In the genomic region with DNA sequence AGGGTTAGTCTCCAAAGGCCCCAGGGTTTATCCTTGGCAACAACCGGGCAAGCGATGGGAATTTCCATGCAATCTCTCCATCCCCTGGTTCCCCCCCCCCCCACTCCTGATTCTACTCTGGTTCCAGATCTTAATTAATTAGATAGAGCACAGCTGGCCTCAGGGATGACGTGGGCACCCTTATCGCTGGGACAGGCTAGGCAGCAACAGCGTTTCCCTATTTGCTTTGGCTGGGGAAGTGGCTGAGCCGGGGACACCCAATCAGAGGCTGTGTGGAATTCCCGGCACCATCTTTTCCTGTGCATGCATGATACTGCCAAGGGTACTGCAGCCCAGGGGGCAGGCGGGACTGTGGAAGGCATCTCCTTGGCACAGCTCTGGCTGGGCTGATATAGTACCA, we compare ENCODE assay signal across 12 mouse cellular contexts. TPM values are rescaled to one million over a fixed set of nuclear protein-coding genes. Genes with fewer than 3 reads are reported as not detected.
A peak's percentile ranks its signal among the peaks of the same experiment; 100 is the strongest.
DNase-seq lines count a peak whose midpoint lies in the region; ATAC-seq lines count a peak whose summit lies in the region.
"Had no signal": no experiment of that assay in that cellular context is flagged by ENCODE, and none has a peak within 500 bp of the region (broad histone marks: within the 10 kb centered on the region; RNA-seq: fewer than 3 reads in every experiment).

No protein-coding gene starts in this region.

- H3K9me3 ChIP-seq in hindbrain, embryonic 13.5 days: no peaks in the 10 kb centered on the region
- H3K9me3 ChIP-seq in hindbrain, embryonic 12.5 days (replicated peaks): no peaks in the 10 kb centered on the region
- H3K9me3 ChIP-seq in neural tube, embryonic 12.5 days: no peaks in the 10 kb centered on the region
- no peaks in the 10 kb centered on the region for H3K9me3 ChIP-seq in stomach, embryonic 16.5 days (replicated peaks; ENCODE audit: control insufficient read depth, low read length)
- H3K9me3 ChIP-seq: limb, embryonic 10.5 days had no signal

- no peak for DNase-seq in neural tube, embryonic 10.5 days (ENCODE audit: extremely low spot score, low spot score)
- DNase-seq in heart, postnatal 4 days: peak; percentile 56
- no peak for DNase-seq in left cerebral cortex, postnatal 14 days (ENCODE audit: low spot score in 2 of 2)
- no peak for DNase-seq in gastrocnemius, postnatal 36 days
- DNase-seq: cerebellum, adult 9-10 months; thymus, postnatal 25 days had no signal

- 0 out of 2 replicates have a peak, but pooled peaks have one; percentile 9 for ATAC-seq in hindbrain, embryonic 13.5 days (ENCODE audit: low FRiP score)
- no peak for ATAC-seq in hindbrain, embryonic 12.5 days (ENCODE audit: low FRiP score)
- ATAC-seq in neural tube, embryonic 12.5 days (ENCODE audit: low FRiP score, low read depth): no peak
- 0 out of 2 replicates have a peak, but pooled peaks have one; percentile 15 for ATAC-seq in stomach, embryonic 16.5 days (ENCODE audit: insufficient read depth, low FRiP score)

- no peak overlapping the region for H3K27ac ChIP-seq in hindbrain, embryonic 13.5 days
- H3K27ac ChIP-seq in hindbrain, embryonic 12.5 days: no peak overlapping the region
- no peak overlapping the region for H3K27ac ChIP-seq in neural tube, embryonic 12.5 days
- H3K27ac ChIP-seq in stomach, embryonic 16.5 days (ENCODE audit: low read length): no peak overlapping the region
- H3K27ac ChIP-seq: limb, embryonic 10.5 days; macrophage had no signal

- no peak overlapping the region for H3K4me3 ChIP-seq in hindbrain, embryonic 13.5 days
- H3K4me3 ChIP-seq in hindbrain, embryonic 12.5 days: no peak overlapping the region
- H3K4me3 ChIP-seq in neural tube, embryonic 12.5 days: no peak overlapping the region
- H3K4me3 ChIP-seq in stomach, embryonic 16.5 days (replicated peaks; ENCODE audit: low read length): no peak overlapping the region
- H3K4me3 ChIP-seq: limb, embryonic 10.5 days had no signal

- no peak overlapping the region for H3K9ac ChIP-seq in hindbrain, embryonic 13.5 days
- H3K9ac ChIP-seq in hindbrain, embryonic 12.5 days: no peak overlapping the region
- no peak overlapping the region for H3K9ac ChIP-seq in neural tube, embryonic 12.5 days
- no peak overlapping the region for H3K9ac ChIP-seq in stomach, embryonic 16.5 days (ENCODE audit: low read length)

- whole genome bisulfite sequencing in hindbrain, embryonic 13.5 days: 82% methylated on average over 8 of the region's 8 CpGs
- 74% methylated on average over 8 of the region's 8 CpGs for WGBS in hindbrain, embryonic 12.5 days
- 82% methylated on average over 8 of the region's 8 CpGs for WGBS in neural tube, embryonic 12.5 days
- WGBS in stomach, embryonic 16.5 days: 68% methylated on average over 8 of the region's 8 CpGs

- H3K27me3 ChIP-seq in hindbrain, embryonic 13.5 days: peaks cover 13% of the 10 kb centered on the region
- peaks cover 19% of the 10 kb centered on the region; the same call in 1 of the 2 replicates for H3K27me3 ChIP-seq in hindbrain, embryonic 12.5 days
- H3K27me3 ChIP-seq in neural tube, embryonic 12.5 days (replicated peaks): peaks cover 8% of the 10 kb centered on the region
- H3K27me3 ChIP-seq in stomach, embryonic 16.5 days (ENCODE audit: control insufficient read depth, insufficient read depth, low read length): no peaks in the 10 kb centered on the region

- no peak overlapping the region for H3K4me2 ChIP-seq in hindbrain, embryonic 13.5 days
- no peak overlapping the region for H3K4me2 ChIP-seq in hindbrain, embryonic 12.5 days (replicated peaks)
- H3K4me2 ChIP-seq in neural tube, embryonic 12.5 days (replicated peaks): 0 out of 2 replicates have a peak overlapping the region, but pooled peaks have one; percentile 81
- H3K4me2 ChIP-seq in stomach, embryonic 16.5 days (ENCODE audit: low read depth, low read length): no peak overlapping the region

- peaks cover 30% of the 10 kb centered on the region for H3K4me1 ChIP-seq in hindbrain, embryonic 13.5 days (replicated peaks)
- peaks cover 14% of the 10 kb centered on the region; the same call in 1 of the 2 replicates for H3K4me1 ChIP-seq in hindbrain, embryonic 12.5 days
- H3K4me1 ChIP-seq in neural tube, embryonic 12.5 days: peaks cover 9% of the 10 kb centered on the region
- H3K4me1 ChIP-seq in stomach, embryonic 16.5 days (ENCODE audit: control insufficient read depth, insufficient read depth, low read length): peaks cover 9% of the 10 kb centered on the region; the same call in 1 of the 2 replicates

- intact Hi-C loops in left cerebral cortex, postnatal 14 days (cut with DNase I): no loop called here
- intact Hi-C loops in gastrocnemius, postnatal 36 days (cut with DNase I): no loop called here

- peaks cover 16% of the 10 kb centered on the region; the same call in 1 of the 2 replicates for H3K36me3 ChIP-seq in hindbrain, embryonic 13.5 days
- H3K36me3 ChIP-seq in hindbrain, embryonic 12.5 days: 0 out of 2 replicates have a peak, but pooled peaks cover 7% of the 10 kb centered on the region
- no peaks in the 10 kb centered on the region; the same call in 1 of the 2 replicates for H3K36me3 ChIP-seq in neural tube, embryonic 12.5 days
- no peaks in the 10 kb centered on the region for H3K36me3 ChIP-seq in stomach, embryonic 16.5 days (ENCODE audit: control insufficient read depth, insufficient read depth, low read length)

RNA-seq across cellular contexts. Expression of a gene that starts 2.7 kb away (rescaled TPM):
- polyA plus RNA-seq in hindbrain, embryonic 13.5 days (2015; fragmentation: Nextera tagmentation; extraction: Ambion mirVana): 74.8 and 76.7 TPM in 2 replicates
- 43.8 and 44.1 TPM in 2 replicates for polyA plus RNA-seq in hindbrain, embryonic 12.5 days (2016; fragmentation: Nextera tagmentation; extraction: Ambion mirVana)
- polyA plus RNA-seq in neural tube, embryonic 12.5 days (2016; fragmentation: Nextera tagmentation; extraction: Ambion mirVana): 41.9 and 50.8 TPM in 2 replicates
- total RNA-seq in heart, postnatal 4 days (2021): 10 to 100 TPM; 16.6 to 16.9 TPM
- 64.5 and 66.8 TPM in 2 replicates for polyA plus RNA-seq in stomach, embryonic 16.5 days (2015; fragmentation: Nextera tagmentation; extraction: Ambion mirVana)
- 10 to 100 TPM; 19.1 to 20.5 TPM for total RNA-seq in left cerebral cortex, postnatal 14 days (2021)
- 1 to 10 TPM; 1.2 to 1.8 TPM for total RNA-seq in gastrocnemius, postnatal 36 days (2021)
- polyA plus RNA-seq: macrophage had no signal

RNA-seq across cellular contexts. Expression of a gene that starts 29.7 kb away (rescaled TPM):
- 307 and 330 TPM in 2 replicates for polyA plus RNA-seq in hindbrain, embryonic 13.5 days (2015; fragmentation: Nextera tagmentation; extraction: Ambion mirVana)
- 249 and 254 TPM in 2 replicates for polyA plus RNA-seq in hindbrain, embryonic 12.5 days (2016; fragmentation: Nextera tagmentation; extraction: Ambion mirVana)
- polyA plus RNA-seq in neural tube, embryonic 12.5 days (2016; fragmentation: Nextera tagmentation; extraction: Ambion mirVana): 260 and 266 TPM in 2 replicates
- total RNA-seq in heart, postnatal 4 days (2021): 100 to 1,000 TPM; 120 to 133 TPM
- 135 and 142 TPM in 2 replicates for polyA plus RNA-seq in stomach, embryonic 16.5 days (2015; fragmentation: Nextera tagmentation; extraction: Ambion mirVana)
- total RNA-seq in left cerebral cortex, postnatal 14 days (2021): 100 to 1,000 TPM; 382 to 402 TPM
- 10 to 100 TPM; 81.8 to 87.7 TPM for total RNA-seq in gastrocnemius, postnatal 36 days (2021)

Comparison
In these comparisons a context has a peak if more than half of its experiments do, and no peak if none do; other contexts are left out.
1. ATAC-seq: peak in hindbrain, embryonic 13.5 days (single experiment) and stomach, embryonic 16.5 days (single experiment); none in hindbrain, embryonic 12.5 days (single experiment) and neural tube, embryonic 12.5 days (single experiment).